Mouse (Mus musculus) intestine, embryonic 14.5 days (tissue): ENCODE data around the gene Pdzrn3. TPM values are rescaled to one million over a fixed set of nuclear protein-coding genes. Genes with fewer than 3 reads are reported as not detected.

Experiments
- ATAC-seq: fragments of 200-750 bp; cut with Nextera tagmentation; replicated peaks from 2 replicates; pipeline ENCODE4 v1.8.0; 2017; ENCODE audit warnings: low read depth, moderate number of reproducible peaks, moderate TSS enrichment, moderate library complexity; ENCODE audit not compliant: low FRiP score, low TSS enrichment
- DNase-seq: peaks from one replicate; pipeline ENCODE4 v3.0.0-alpha.2; 2018; ENCODE audit warnings: low spot score
- H3K27ac ChIP-seq: fragments of 300-500 bp; sonication (generic); 2 replicates; pipeline ENCODE4 v1.5.1; 2014; ENCODE audit warnings: low read depth, mild to moderate bottlenecking, control low read depth
- H3K27me3 ChIP-seq: fragments of 300-500 bp; sonication (generic); replicated peaks from 2 replicates; pipeline ENCODE4 v1.6.1; 2014; ENCODE audit warnings: low read length, control low read depth; ENCODE audit not compliant: control insufficient read depth, insufficient read depth
- H3K36me3 ChIP-seq: fragments of 300-500 bp; sonication (generic); 2 replicates; pipeline ENCODE4 v1.6.1; 2014; ENCODE audit warnings: low read length, control low read depth; ENCODE audit not compliant: control insufficient read depth, insufficient read depth
- H3K4me1 ChIP-seq: fragments of 300-500 bp; sonication (generic); replicated peaks from 2 replicates; pipeline ENCODE4 v1.6.1; 2014; ENCODE audit warnings: low read length, control low read depth, mixed read lengths; ENCODE audit not compliant: control insufficient read depth, insufficient read depth
- H3K4me2 ChIP-seq: fragments of 300-500 bp; sonication (generic); 2 replicates; pipeline ENCODE4 v1.6.1; 2014; ENCODE audit warnings: low read length
- H3K4me3 ChIP-seq: fragments of 300-500 bp; sonication (generic); 2 replicates; pipeline ENCODE4 v1.5.1; 2014; ENCODE audit warnings: low read depth, low read length, control low read depth, mixed read lengths
- H3K9ac ChIP-seq: fragments of 300-500 bp; sonication (generic); 2 replicates; pipeline ENCODE4 v1.6.1; 2014; ENCODE audit warnings: mild to moderate bottlenecking, low read length
- H3K9me3 ChIP-seq: fragments of 300-500 bp; sonication (generic); 2 replicates; pipeline ENCODE4 v1.6.1; 2016; ENCODE audit warnings: low read length, control low read depth; ENCODE audit not compliant: control insufficient read depth
- WGBS: fragments of 180-500 bp; shearing (Covaris S2); extraction: QIAGEN DNeasy Blood & Tissue Kit; methylation state at CpG from one replicate; pipeline ENCODE4 v1.1.7; 2014; 5-methylcytosine and 5-hydroxymethylcytosine counted together
- polyA plus RNA-seq: library from polyadenylated mRNA; unstranded; fragments of >200 nt; fragmentation: Nextera tagmentation; extraction: Ambion mirVana; gene quantifications from 2 replicates; pipeline ENCODE4 v1.2.1, GENCODE M21; 2014

Pdzrn3 gene
- polyA plus RNA-seq, 1 experiment from 2014 or later = 19.0 TPM

- Histone ChIP-seq H3K9me3 (no peaks in the 10 kb centered on the region), H3K4me3 (no peak overlapping the region), H3K27ac (no peak overlapping the region), H3K27me3 (no peaks in the 10 kb centered on the region), H3K36me3 (peaks cover 9% of the 10 kb centered on the region), H3K4me1 (peaks cover 51% of the 10 kb centered on the region), H3K9ac (no peak overlapping the region), H3K4me2 (no peak overlapping the region)
- no peak for ATAC-seq
- no peak for DNase-seq
- 80% methylated on average over 5 of the region's 5 CpGs for WGBS
Observed at GRCm38 (mm10) chr6:101363904-101364303, 13.8 kb downstream of the Pdzrn3 start.

- 53% methylated on average over 5 of the region's 5 CpGs for WGBS
- peaks cover 43% of the 10 kb centered on the region for H3K4me1 ChIP-seq
- DNase-seq = no peak
- peaks cover 9% of the 10 kb centered on the region for H3K36me3 ChIP-seq
- H3K4me3 ChIP-seq = no peak overlapping the region
- H3K4me2 ChIP-seq = no peak overlapping the region
- no peaks in the 10 kb centered on the region for H3K9me3 ChIP-seq
- no peak for ATAC-seq
- no peaks in the 10 kb centered on the region for H3K27me3 ChIP-seq
- no peak overlapping the region for H3K27ac ChIP-seq
- no peak overlapping the region for H3K9ac ChIP-seq
Observed at GRCm38 (mm10) chr6:101362728-101363127, 15.0 kb downstream of the Pdzrn3 start.

DNA sequence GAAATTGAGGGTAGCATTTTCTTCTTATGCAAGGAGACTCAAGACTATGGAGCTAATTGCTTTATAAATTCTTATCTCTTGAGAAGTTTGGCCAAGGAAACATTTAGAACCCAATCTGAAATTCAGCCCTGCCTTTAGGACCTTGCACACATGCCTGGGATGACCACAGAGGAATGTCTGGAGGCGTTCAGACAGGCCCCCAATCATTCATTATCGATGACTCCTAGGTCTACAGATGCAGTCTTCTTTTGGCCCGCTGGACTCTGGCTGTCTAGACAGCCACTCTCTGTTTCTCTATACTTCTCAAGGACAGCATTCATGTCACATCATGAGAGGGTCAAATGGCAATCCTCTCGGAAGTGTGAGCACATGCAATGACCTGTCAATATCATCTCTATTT lies 15.4 kb downstream of the Pdzrn3 start:
- ATAC-seq (no peak), DNase-seq (no peak)
- peaks cover 9% of the 10 kb centered on the region for H3K36me3 ChIP-seq
- H3K4me3 ChIP-seq = no peak overlapping the region
- WGBS = 45% methylated on average over 4 of the region's 4 CpGs
- no peak overlapping the region for H3K4me2 ChIP-seq
- peaks cover 39% of the 10 kb centered on the region for H3K4me1 ChIP-seq
- H3K27me3 ChIP-seq = no peaks in the 10 kb centered on the region
- H3K27ac ChIP-seq = no peak overlapping the region
- H3K9ac ChIP-seq = no peak overlapping the region
- H3K9me3 ChIP-seq = no peaks in the 10 kb centered on the region

DNA sequence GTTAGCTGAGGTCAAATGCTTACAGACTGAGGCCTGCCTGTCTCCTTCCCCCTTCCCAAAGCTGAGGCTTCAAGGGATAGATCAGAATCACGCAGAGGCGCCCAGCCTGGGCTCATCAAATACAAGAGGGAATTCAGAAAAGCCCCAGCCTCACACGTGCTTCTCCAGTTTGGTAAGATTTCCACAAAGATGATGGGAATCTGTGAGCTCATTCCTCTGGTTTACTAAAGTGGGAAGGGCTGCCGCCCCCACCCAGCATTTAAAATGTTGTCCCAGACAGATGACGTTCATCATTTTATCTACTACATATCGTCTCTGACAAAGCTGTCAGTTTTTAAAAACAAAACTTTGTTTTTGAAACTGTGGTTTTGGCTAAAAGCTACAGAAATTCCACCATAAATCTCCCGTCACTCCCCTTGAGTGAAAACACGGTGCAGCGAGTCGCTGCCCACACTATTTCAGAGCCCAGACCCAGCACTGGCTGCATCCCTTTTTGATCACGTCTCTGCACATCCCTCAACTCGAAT lies 17.4 kb downstream of the Pdzrn3 start:
- ATAC-seq = no peak
- Histone ChIP-seq H3K27me3 (no peaks in the 10 kb centered on the region), H3K36me3 (peaks cover 9% of the 10 kb centered on the region), H3K27ac (0 out of 2 replicates have a peak overlapping the region, but pooled peaks have one; percentile 0), H3K9ac (no peak overlapping the region), H3K9me3 (no peaks in the 10 kb centered on the region), H3K4me2 (no peak overlapping the region), H3K4me1 (peaks cover 26% of the 10 kb centered on the region), H3K4me3 (no peak overlapping the region)
- DNase-seq = no peak
- 39% methylated on average over 12 of the region's 12 CpGs for WGBS

DNA sequence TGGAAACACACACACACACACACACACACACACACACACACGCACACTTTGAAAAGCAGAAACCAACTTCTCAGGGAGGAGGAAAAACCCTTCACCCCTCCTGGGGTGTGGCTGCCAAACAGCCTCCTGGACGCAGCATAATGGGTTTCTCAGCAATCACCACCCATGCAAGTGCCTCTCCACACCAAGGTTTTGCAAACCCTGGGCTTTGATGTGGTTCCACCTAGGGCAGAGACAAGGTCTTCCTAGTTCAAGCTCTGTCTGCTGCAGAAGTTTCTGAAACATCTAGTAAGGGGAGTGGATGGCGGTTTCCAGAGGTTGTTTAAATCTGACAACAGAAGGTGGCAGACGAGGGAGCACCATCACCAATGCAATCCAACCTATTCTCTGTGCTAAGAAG lies 18.1 kb downstream of the Pdzrn3 start:
- no peak overlapping the region for H3K4me3 ChIP-seq
- H3K4me2 ChIP-seq = no peak overlapping the region
- no peak overlapping the region for H3K27ac ChIP-seq
- ATAC-seq (no peak), DNase-seq (no peak)
- peaks cover 9% of the 10 kb centered on the region for H3K36me3 ChIP-seq
- WGBS = 69% methylated on average over 4 of the region's 4 CpGs
- H3K27me3 ChIP-seq = no peaks in the 10 kb centered on the region
- H3K9ac ChIP-seq = no peak overlapping the region
- peaks cover 29% of the 10 kb centered on the region for H3K4me1 ChIP-seq
- no peaks in the 10 kb centered on the region for H3K9me3 ChIP-seq

GRCm38 (mm10) chr6:101354887-101355286 lies 22.8 kb downstream of the Pdzrn3 start:
- Histone ChIP-seq H3K4me1 (peaks cover 49% of the 10 kb centered on the region), H3K36me3 (peaks cover 8% of the 10 kb centered on the region; the same call in 1 of the 2 replicates), H3K27me3 (no peaks in the 10 kb centered on the region), H3K9ac (no peak overlapping the region), H3K4me2 (no peak overlapping the region), H3K9me3 (no peaks in the 10 kb centered on the region), H3K4me3 (no peak overlapping the region), H3K27ac (no peak overlapping the region)
- 53% methylated on average over 1 of the region's 1 CpGs for WGBS
- DNase-seq (no peak), ATAC-seq (no peak)

GRCm38 (mm10) chr6:101354230-101354881 lies 23.3 kb downstream of the Pdzrn3 start:
- Histone ChIP-seq H3K27me3 (no peaks in the 10 kb centered on the region), H3K9ac (no peak overlapping the region), H3K27ac (no peak overlapping the region), H3K36me3 (peaks cover 8% of the 10 kb centered on the region; the same call in 1 of the 2 replicates), H3K4me3 (no peak overlapping the region), H3K9me3 (no peaks in the 10 kb centered on the region), H3K4me2 (no peak overlapping the region), H3K4me1 (peaks cover 45% of the 10 kb centered on the region)
- DNase-seq (no peak), ATAC-seq (no peak)
- WGBS = 49% methylated on average over 8 of the region's 8 CpGs

GRCm38 (mm10) chr6:101353701-101354100 lies 24.0 kb downstream of the Pdzrn3 start:
- no peaks in the 10 kb centered on the region for H3K27me3 ChIP-seq
- no peak for DNase-seq
- peaks cover 45% of the 10 kb centered on the region for H3K4me1 ChIP-seq
- no peak overlapping the region for H3K27ac ChIP-seq
- no peak overlapping the region for H3K4me2 ChIP-seq
- H3K4me3 ChIP-seq = no peak overlapping the region
- WGBS = 78% methylated on average over 7 of the region's 7 CpGs
- H3K9ac ChIP-seq = no peak overlapping the region
- no peak for ATAC-seq
- no peaks in the 10 kb centered on the region for H3K9me3 ChIP-seq
- peaks cover 8% of the 10 kb centered on the region; the same call in 1 of the 2 replicates for H3K36me3 ChIP-seq

GRCm38 (mm10) chr6:101352626-101353025 lies 25.1 kb downstream of the Pdzrn3 start:
- DNase-seq = no peak
- Histone ChIP-seq H3K27ac (0 out of 2 replicates have a peak overlapping the region, but pooled peaks have one; percentile 18), H3K36me3 (peaks cover 8% of the 10 kb centered on the region; the same call in 1 of the 2 replicates)

More at GRCm38 (mm10) chr6:101352626-101353025, 25.1 kb downstream of the Pdzrn3 start:
- Histone ChIP-seq H3K4me2 (no peak overlapping the region), H3K27me3 (no peaks in the 10 kb centered on the region), H3K9ac (no peak overlapping the region), H3K4me3 (no peak overlapping the region), H3K9me3 (no peaks in the 10 kb centered on the region), H3K4me1 (peaks cover 42% of the 10 kb centered on the region)
- WGBS = 52% methylated on average over 10 of the region's 10 CpGs
- ATAC-seq = no peak
